Mouse (Mus musculus) olfactory bulb, adult 2 months (tissue): ENCODE measurements at regions not wholly inside any gene's neighbourhood (a gene's known extent, or its start where the extent isn't known, plus 50 kb on each side); places are given as distances from the start of the nearest gene placed in this dataset.

ENCODE experiments used
- CTCF ChIP-seq: fragments of 200-500 bp; IDR thresholded peaks from 2 replicates; pipeline ENCODE4 v1.5.1; 2012; ENCODE audit warnings: low read depth, mild to moderate bottlenecking, low read length, moderate library complexity; ENCODE audit not compliant: insufficient read depth
- POLR2A ChIP-seq: fragments of 200-500 bp; IDR thresholded peaks from 2 replicates; pipeline ENCODE4 v1.6.1; 2012; ENCODE audit warnings: mild to moderate bottlenecking, low read depth, low read length, moderate library complexity; ENCODE audit not compliant: insufficient read depth

- no peak for TF ChIP-seq CTCF
- no peak for TF ChIP-seq POLR2A
Measured at GRCm38 (mm10) chr12:29140576-29140975, 387.6 kb upstream of the Myt1l start.
